Mouse (Mus musculus): ENCODE measurements around the gene Cga. TPM values are rescaled to one million over a fixed set of nuclear protein-coding genes. Genes with fewer than 3 reads are reported as not detected.

Cga gene
- polyA plus RNA-seq, 2 experiments, result not detected

DNA sequence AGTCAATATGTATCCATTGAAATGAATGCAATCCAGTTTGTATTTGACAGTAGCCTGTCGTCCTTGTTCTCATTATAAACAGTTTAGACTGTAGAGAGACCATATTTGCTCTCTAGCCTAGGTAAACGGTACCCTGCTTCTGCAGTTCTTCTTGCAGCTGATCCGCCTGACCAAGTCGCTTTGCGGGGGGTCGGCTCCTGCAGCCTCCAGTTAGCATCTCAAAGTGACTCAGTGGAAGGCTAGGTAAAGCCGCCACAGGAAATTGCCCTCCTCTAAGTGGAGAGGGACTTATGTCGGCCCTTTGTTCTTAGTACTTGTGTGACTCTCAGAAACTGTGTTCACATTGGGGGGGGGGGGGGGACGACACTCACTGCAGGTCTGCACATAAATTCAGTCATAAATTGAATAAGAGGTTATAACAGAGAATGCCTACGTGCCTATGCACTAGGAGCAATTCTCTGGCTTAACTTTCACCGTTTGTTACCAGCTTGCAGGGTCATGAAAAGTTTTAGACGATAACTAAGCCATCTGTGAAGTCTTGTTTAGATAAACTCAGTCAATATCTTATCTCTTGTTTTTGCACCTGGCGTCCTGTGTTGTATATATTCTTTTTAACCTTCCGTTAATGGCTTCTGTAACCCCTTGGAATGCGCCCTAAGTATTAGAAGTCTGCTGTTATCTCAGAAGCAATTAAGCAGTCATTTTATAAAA is 4.3 kb upstream of the Cga start:
- no peak for DNase-seq (ENCODE audit: low spot score)
- TF ChIP-seq POLR2A (IDR thresholded peaks at IDR 0.05; ENCODE audit: borderline replicate concordance, extremely low read depth, insufficient read depth, insufficient read length), result no peak
- Histone ChIP-seq H3K27ac (replicated peaks; ENCODE audit: low read depth, low read length) (no peak overlapping the region), H3K27me3 (ENCODE audit: control insufficient read depth, insufficient read depth, low read length) (peaks cover 18% of the 10 kb centered on the region; the same call in 1 of the 2 replicates), H3K9ac (ENCODE audit: low read depth, low read length, severe bottlenecking) (no peak overlapping the region), H3K9me3 (ENCODE audit: control insufficient read depth, low read length) (no peaks in the 10 kb centered on the region), H3K4me2 (replicated peaks; ENCODE audit: low read depth, low read length, severe bottlenecking) (no peak overlapping the region), H3K36me3 (ENCODE audit: control insufficient read depth, insufficient read depth, low read length) (no peaks in the 10 kb centered on the region), H3K4me1 (ENCODE audit: control insufficient read depth, insufficient read depth, low read length) (peaks cover 4% of the 10 kb centered on the region; the same call in 1 of the 2 replicates), H3K4me3 (replicated peaks; ENCODE audit: low read length) (no peak overlapping the region)
- 8% methylated on average over 15 of the region's 15 CpGs for WGBS
- ATAC-seq (ENCODE audit: low FRiP score, low read depth), result no peak

- 28% methylated on average over 2 of the region's 2 CpGs for WGBS
- ATAC-seq (ENCODE audit: low FRiP score, low read depth) (no peak), DNase-seq (ENCODE audit: low spot score) (no peak)
- Histone ChIP-seq H3K9ac (ENCODE audit: low read depth, low read length, severe bottlenecking) (no peak overlapping the region), H3K9me3 (ENCODE audit: control insufficient read depth, low read length) (no peaks in the 10 kb centered on the region), H3K4me1 (ENCODE audit: control insufficient read depth, insufficient read depth, low read length) (peaks cover 4% of the 10 kb centered on the region; the same call in 1 of the 2 replicates), H3K4me2 (replicated peaks; ENCODE audit: low read depth, low read length, severe bottlenecking) (no peak overlapping the region), H3K4me3 (replicated peaks; ENCODE audit: low read length) (no peak overlapping the region), H3K36me3 (ENCODE audit: control insufficient read depth, insufficient read depth, low read length) (no peaks in the 10 kb centered on the region), H3K27ac (replicated peaks; ENCODE audit: low read depth, low read length) (no peak overlapping the region), H3K27me3 (ENCODE audit: control insufficient read depth, insufficient read depth, low read length) (peaks cover 18% of the 10 kb centered on the region; the same call in 1 of the 2 replicates)
- no peak for TF ChIP-seq POLR2A (IDR thresholded peaks at IDR 0.05; ENCODE audit: borderline replicate concordance, extremely low read depth, insufficient read depth, insufficient read length)
These were observed 3.8 kb upstream of the Cga start for GRCm38 (mm10) chr4:34889812-34890185.

GRCm38 (mm10) chr4:34898497-34898896 is 4.9 kb downstream of the Cga start:
- no peak overlapping the region for H3K4me3 ChIP-seq (replicated peaks; ENCODE audit: low read length)
- TF ChIP-seq POLR2A (IDR thresholded peaks at IDR 0.05; ENCODE audit: borderline replicate concordance, extremely low read depth, insufficient read depth, insufficient read length), result no peak
- WGBS, result 70% methylated on average over 2 of the region's 2 CpGs
- H3K27me3 ChIP-seq (ENCODE audit: control insufficient read depth, insufficient read depth, low read length), result no peaks in the 10 kb centered on the region
- no peaks in the 10 kb centered on the region for H3K9me3 ChIP-seq (ENCODE audit: control insufficient read depth, low read length)
- ATAC-seq (ENCODE audit: low FRiP score, low read depth), result no peak
- H3K27ac ChIP-seq (replicated peaks; ENCODE audit: low read depth, low read length), result no peak overlapping the region
- H3K4me2 ChIP-seq (replicated peaks; ENCODE audit: low read depth, low read length, severe bottlenecking), result no peak overlapping the region
- DNase-seq (ENCODE audit: low spot score), result no peak
- H3K36me3 ChIP-seq (ENCODE audit: control insufficient read depth, insufficient read depth, low read length), result no peaks in the 10 kb centered on the region
- H3K4me1 ChIP-seq (ENCODE audit: control insufficient read depth, insufficient read depth, low read length), result no peaks in the 10 kb centered on the region
- no peak overlapping the region for H3K9ac ChIP-seq (ENCODE audit: low read depth, low read length, severe bottlenecking)

- Histone ChIP-seq H3K9ac (ENCODE audit: low read depth, low read length, severe bottlenecking) (no peak overlapping the region), H3K27ac (replicated peaks; ENCODE audit: low read depth, low read length) (no peak overlapping the region), H3K9me3 (ENCODE audit: control insufficient read depth, low read length) (no peaks in the 10 kb centered on the region), H3K4me3 (replicated peaks; ENCODE audit: low read length) (no peak overlapping the region), H3K27me3 (ENCODE audit: control insufficient read depth, insufficient read depth, low read length) (no peaks in the 10 kb centered on the region), H3K4me2 (replicated peaks; ENCODE audit: low read depth, low read length, severe bottlenecking) (no peak overlapping the region), H3K36me3 (ENCODE audit: control insufficient read depth, insufficient read depth, low read length) (no peaks in the 10 kb centered on the region), H3K4me1 (ENCODE audit: control insufficient read depth, insufficient read depth, low read length) (no peaks in the 10 kb centered on the region)
- DNase-seq (ENCODE audit: low spot score) (no peak), ATAC-seq (ENCODE audit: low FRiP score, low read depth) (no peak)
- 95% methylated on average over 1 of the region's 1 CpGs for WGBS
- no peak for TF ChIP-seq POLR2A (IDR thresholded peaks at IDR 0.05; ENCODE audit: borderline replicate concordance, extremely low read depth, insufficient read depth, insufficient read length)
These were observed 5.7 kb downstream of the Cga start for GRCm38 (mm10) chr4:34899322-34899721.

DNA sequence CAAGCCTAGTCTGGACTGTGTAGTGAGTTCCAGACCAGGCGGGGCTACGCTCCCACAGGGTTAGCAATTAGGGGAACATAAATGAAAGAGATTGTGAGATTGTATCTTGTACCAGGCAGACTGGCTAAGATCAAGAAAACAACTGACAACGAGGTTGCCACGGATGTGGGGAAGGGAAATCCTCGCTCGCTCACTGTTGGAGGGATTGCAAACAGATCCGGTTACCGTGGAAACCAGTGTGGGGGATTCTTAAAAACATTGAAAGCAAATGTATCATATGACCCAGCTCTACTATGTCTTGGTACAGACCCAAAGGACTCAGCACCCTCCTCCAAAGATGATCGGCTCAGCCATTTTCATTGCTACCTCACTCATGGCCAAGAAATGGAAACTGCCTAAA is 6.6 kb downstream of the Cga start:
- no peaks in the 10 kb centered on the region for H3K36me3 ChIP-seq (ENCODE audit: control insufficient read depth, insufficient read depth, low read length)
- H3K4me2 ChIP-seq (replicated peaks; ENCODE audit: low read depth, low read length, severe bottlenecking), result no peak overlapping the region
- no peak overlapping the region for H3K27ac ChIP-seq (replicated peaks; ENCODE audit: low read depth, low read length)
- DNase-seq (ENCODE audit: low spot score) (no peak), ATAC-seq (ENCODE audit: low FRiP score, low read depth) (no peak)
- no peak overlapping the region for H3K9ac ChIP-seq (ENCODE audit: low read depth, low read length, severe bottlenecking)
- H3K9me3 ChIP-seq (ENCODE audit: control insufficient read depth, low read length), result no peaks in the 10 kb centered on the region
- no peaks in the 10 kb centered on the region for H3K4me1 ChIP-seq (ENCODE audit: control insufficient read depth, insufficient read depth, low read length)
- H3K27me3 ChIP-seq (ENCODE audit: control insufficient read depth, insufficient read depth, low read length), result no peaks in the 10 kb centered on the region
- no peak for TF ChIP-seq POLR2A (IDR thresholded peaks at IDR 0.05; ENCODE audit: borderline replicate concordance, extremely low read depth, insufficient read depth, insufficient read length)
- H3K4me3 ChIP-seq (replicated peaks; ENCODE audit: low read length), result no peak overlapping the region
- WGBS, result 51% methylated on average over 9 of the region's 9 CpGs

Data from limb, embryonic 14.5 days (tissue).